Mouse (Mus musculus) hindbrain, embryonic 15.5 days (tissue): ENCODE results near the gene Sufu. TPM values are rescaled to one million over a fixed set of nuclear protein-coding genes. Genes with fewer than 3 reads are reported as not detected.

Experiments
- ATAC-seq: fragments of 200-750 bp; cut with Nextera tagmentation; 2 replicates; pipeline ENCODE4 v1.8.0; 2017; ENCODE audit warnings: low read depth, moderate number of reproducible peaks, moderate TSS enrichment; ENCODE audit not compliant: low FRiP score
- H3K27ac ChIP-seq: fragments of 300-500 bp; sonication (generic); replicated peaks from 2 replicates; pipeline ENCODE4 v1.5.1; 2015; ENCODE audit warnings: mild to moderate bottlenecking, inconsistent platforms
- H3K27me3 ChIP-seq: fragments of 300-500 bp; sonication (generic); 2 replicates; pipeline ENCODE4 v1.6.1; 2015; ENCODE audit warnings: control low read depth, inconsistent platforms
- H3K36me3 ChIP-seq: fragments of 300-500 bp; sonication (generic); 2 replicates; pipeline ENCODE4 v1.6.1; 2015; ENCODE audit warnings: control low read depth, inconsistent platforms
- H3K4me1 ChIP-seq: fragments of 300-500 bp; sonication (generic); replicated peaks from 2 replicates; pipeline ENCODE4 v1.6.1; 2015; ENCODE audit warnings: control low read depth, inconsistent platforms
- H3K4me2 ChIP-seq: fragments of 300-500 bp; sonication (generic); 2 replicates; pipeline ENCODE4 v1.6.1; 2015; ENCODE audit warnings: moderate library complexity, mild to moderate bottlenecking, inconsistent platforms
- H3K4me3 ChIP-seq: fragments of 300-500 bp; sonication (generic); 2 replicates; pipeline ENCODE4 v1.5.1; 2015; ENCODE audit warnings: mild to moderate bottlenecking, inconsistent platforms
- H3K9ac ChIP-seq: fragments of 300-500 bp; sonication (generic); 2 replicates; pipeline ENCODE4 v1.6.1; 2015; ENCODE audit warnings: inconsistent platforms
- H3K9me3 ChIP-seq: fragments of 300-500 bp; sonication (generic); 2 replicates; pipeline ENCODE4 v1.6.1; 2016; ENCODE audit warnings: control low read depth, inconsistent platforms
- WGBS: fragments of 180-500 bp; shearing (Covaris S2); methylation state at CpG from one replicate; pipeline ENCODE4 v1.1.7; 2015; 5-methylcytosine and 5-hydroxymethylcytosine counted together
- polyA plus RNA-seq: library from polyadenylated mRNA; unstranded; fragments of >200 nt; fragmentation: Nextera tagmentation; extraction: Ambion mirVana; gene quantifications from 2 replicates; pipeline ENCODE4 v1.2.1, GENCODE M21; 2015

Sufu gene
- polyA plus RNA-seq, 1 experiment from 2014 or later, result 24.7 TPM

GRCm38 (mm10) chr19:46456018-46456735 lies 59.5 kb downstream of the Sufu start:
- Histone ChIP-seq H3K27me3 (no peaks in the 10 kb centered on the region), H3K36me3 (no peaks in the 10 kb centered on the region), H3K9me3 (no peaks in the 10 kb centered on the region), H3K9ac (no peak overlapping the region), H3K4me1 (peaks cover 29% of the 10 kb centered on the region), H3K4me2 (no peak overlapping the region), H3K27ac (peak overlapping the region; percentile 62), H3K4me3 (no peak overlapping the region)
- 85% methylated on average over 5 of the region's 5 CpGs for WGBS
- ATAC-seq, result no peak

- Histone ChIP-seq H3K9ac (no peak overlapping the region), H3K4me3 (no peak overlapping the region), H3K36me3 (no peaks in the 10 kb centered on the region), H3K9me3 (no peaks in the 10 kb centered on the region), H3K27ac (no peak overlapping the region), H3K4me1 (peaks cover 15% of the 10 kb centered on the region), H3K27me3 (no peaks in the 10 kb centered on the region), H3K4me2 (no peak overlapping the region)
- 86% methylated on average over 5 of the region's 5 CpGs for WGBS
- ATAC-seq, result no peak
Observed at GRCm38 (mm10) chr19:46457798-46458197, 61.1 kb downstream of the Sufu start.

GRCm38 (mm10) chr19:46459256-46459655 lies 62.6 kb downstream of the Sufu start:
- Histone ChIP-seq H3K4me2 (no peak overlapping the region), H3K27ac (no peak overlapping the region), H3K36me3 (peaks cover 5% of the 10 kb centered on the region; the same call in 1 of the 2 replicates), H3K27me3 (no peaks in the 10 kb centered on the region), H3K9ac (no peak overlapping the region), H3K4me1 (peaks cover 11% of the 10 kb centered on the region; the same call in 1 of the 2 replicates), H3K4me3 (no peak overlapping the region), H3K9me3 (no peaks in the 10 kb centered on the region)
- ATAC-seq, result no peak
- WGBS, result 83% methylated on average over 10 of the region's 10 CpGs

- H3K27me3 ChIP-seq, result no peaks in the 10 kb centered on the region
- H3K4me3 ChIP-seq, result no peak overlapping the region
- WGBS, result 85% methylated on average over 2 of the region's 2 CpGs
- peaks cover 11% of the 10 kb centered on the region; the same call in 1 of the 2 replicates for H3K4me1 ChIP-seq
- no peak for ATAC-seq
- no peak overlapping the region for H3K4me2 ChIP-seq
- H3K9me3 ChIP-seq, result no peaks in the 10 kb centered on the region
- no peak overlapping the region for H3K9ac ChIP-seq
- no peak overlapping the region for H3K27ac ChIP-seq
- H3K36me3 ChIP-seq, result peaks cover 5% of the 10 kb centered on the region; the same call in 1 of the 2 replicates
Observed at GRCm38 (mm10) chr19:46459889-46460288, 63.2 kb downstream of the Sufu start.

GRCm38 (mm10) chr19:46462574-46462973 lies 65.9 kb downstream of the Sufu start:
- H3K9ac ChIP-seq, result no peak overlapping the region
- no peak overlapping the region for H3K4me2 ChIP-seq
- WGBS, result 95% methylated on average over 3 of the region's 3 CpGs
- H3K27me3 ChIP-seq, result no peaks in the 10 kb centered on the region
- no peaks in the 10 kb centered on the region for H3K4me1 ChIP-seq
- no peak for ATAC-seq
- no peak overlapping the region for H3K27ac ChIP-seq
- no peak overlapping the region for H3K4me3 ChIP-seq
- peaks cover 5% of the 10 kb centered on the region; the same call in 1 of the 2 replicates for H3K36me3 ChIP-seq
- H3K9me3 ChIP-seq, result no peaks in the 10 kb centered on the region

- H3K9ac ChIP-seq, result no peak overlapping the region
- no peak overlapping the region for H3K4me2 ChIP-seq
- H3K36me3 ChIP-seq, result peaks cover 5% of the 10 kb centered on the region; the same call in 1 of the 2 replicates
- no peak overlapping the region for H3K27ac ChIP-seq
- 99% methylated on average over 4 of the region's 4 CpGs for WGBS
- no peaks in the 10 kb centered on the region for H3K9me3 ChIP-seq
- no peak overlapping the region for H3K4me3 ChIP-seq
- no peaks in the 10 kb centered on the region for H3K4me1 ChIP-seq
- no peak for ATAC-seq
- no peaks in the 10 kb centered on the region for H3K27me3 ChIP-seq
Observed at GRCm38 (mm10) chr19:46463446-46463845, 66.8 kb downstream of the Sufu start.

- Histone ChIP-seq H3K4me1 (peaks cover 18% of the 10 kb centered on the region), H3K27ac (no peak overlapping the region), H3K4me2 (no peak overlapping the region), H3K9me3 (no peaks in the 10 kb centered on the region), H3K27me3 (no peaks in the 10 kb centered on the region), H3K36me3 (peaks cover 5% of the 10 kb centered on the region; the same call in 1 of the 2 replicates), H3K9ac (no peak overlapping the region), H3K4me3 (no peak overlapping the region)
- ATAC-seq, result no peak
- 78% methylated on average over 6 of the region's 6 CpGs for WGBS
Observed at GRCm38 (mm10) chr19:46466160-46466559, 69.5 kb downstream of the Sufu start.

GRCm38 (mm10) chr19:46467051-46467503 lies 70.4 kb downstream of the Sufu start:
- ATAC-seq, result no peak
- Histone ChIP-seq H3K27me3 (no peaks in the 10 kb centered on the region), H3K36me3 (peaks cover 5% of the 10 kb centered on the region; the same call in 1 of the 2 replicates), H3K4me2 (no peak overlapping the region), H3K9ac (no peak overlapping the region), H3K4me3 (no peak overlapping the region), H3K27ac (no peak overlapping the region), H3K4me1 (peaks cover 27% of the 10 kb centered on the region), H3K9me3 (no peaks in the 10 kb centered on the region)
- 64% methylated on average over 3 of the region's 3 CpGs for WGBS

- H3K27me3 ChIP-seq, result no peaks in the 10 kb centered on the region
- H3K36me3 ChIP-seq, result peaks cover 6% of the 10 kb centered on the region; the same call in 1 of the 2 replicates
- no peak overlapping the region for H3K4me3 ChIP-seq
- no peaks in the 10 kb centered on the region for H3K9me3 ChIP-seq
- no peak overlapping the region for H3K9ac ChIP-seq
- H3K4me1 ChIP-seq, result peaks cover 29% of the 10 kb centered on the region
- H3K27ac ChIP-seq, result peak overlapping the region; percentile 83
- WGBS, result 17% methylated on average over 17 of the region's 17 CpGs
- H3K4me2 ChIP-seq, result no peak overlapping the region
- ATAC-seq, result peak; percentile 46
Observed at GRCm38 (mm10) chr19:46470364-46471240, 73.9 kb downstream of the Sufu start.

GRCm38 (mm10) chr19:46471324-46472093 lies 74.8 kb downstream of the Sufu start:
- peaks cover 29% of the 10 kb centered on the region for H3K4me1 ChIP-seq
- WGBS, result 21% methylated on average over 10 of the region's 10 CpGs
- ATAC-seq, result peak; percentile 68
- no peaks in the 10 kb centered on the region for H3K27me3 ChIP-seq
- peak overlapping the region; percentile 83 for H3K27ac ChIP-seq
- no peak overlapping the region for H3K9ac ChIP-seq
- no peak overlapping the region for H3K4me3 ChIP-seq
- no peak overlapping the region for H3K4me2 ChIP-seq
- H3K9me3 ChIP-seq, result no peaks in the 10 kb centered on the region
- H3K36me3 ChIP-seq, result peaks cover 6% of the 10 kb centered on the region; the same call in 1 of the 2 replicates

- no peaks in the 10 kb centered on the region for H3K27me3 ChIP-seq
- WGBS, result 26% methylated on average over 10 of the region's 10 CpGs
- no peaks in the 10 kb centered on the region for H3K9me3 ChIP-seq
- H3K4me2 ChIP-seq, result no peak overlapping the region
- no peak overlapping the region for H3K9ac ChIP-seq
- H3K4me3 ChIP-seq, result no peak overlapping the region
- peaks cover 31% of the 10 kb centered on the region for H3K4me1 ChIP-seq
- peaks cover 6% of the 10 kb centered on the region; the same call in 1 of the 2 replicates for H3K36me3 ChIP-seq
- H3K27ac ChIP-seq, result peak overlapping the region; percentile 37; the same call in 1 of the 2 replicates
- peak; percentile 49 for ATAC-seq
Observed at GRCm38 (mm10) chr19:46477432-46477845, 80.7 kb downstream of the Sufu start.
